29 mouse cellular contexts compared by ENCODE assay signal in genomic region chr9:111186861-111187260, GRCm38 (mm10).
DNase-seq lines count a peak whose midpoint lies in the region; ATAC-seq and TF ChIP-seq lines count a peak whose summit lies in the region.
"Had no signal": no experiment of that assay in that cellular context is flagged by ENCODE, and none has a peak within 500 bp of the region (broad histone marks: within the 10 kb centered on the region; RNA-seq: fewer than 3 reads in every experiment).

No protein-coding gene starts in this region.

- H3K27me3 ChIP-seq in liver, adult 2 months (ENCODE audit: control insufficient read depth, insufficient read depth, low read length), result no peaks in the 10 kb centered on the region
- H3K27me3 ChIP-seq in liver, embryonic 11.5 days (replicated peaks; ENCODE audit: control insufficient read depth, insufficient read depth, low read length), result no peaks in the 10 kb centered on the region
- H3K27me3 ChIP-seq: heart, embryonic 13.5 days; hindbrain, embryonic 15.5 days; kidney, embryonic 15.5 days; neural tube, embryonic 13.5 days; Patski had no signal

- H3K4me2 ChIP-seq in liver, embryonic 11.5 days, result no peak overlapping the region
- H3K4me2 ChIP-seq: heart, embryonic 13.5 days; hindbrain, embryonic 15.5 days; kidney, embryonic 15.5 days; neural tube, embryonic 13.5 days had no signal

- no peak overlapping the region for H3K9ac ChIP-seq in liver, adult 2 months (ENCODE audit: low read depth, low read length)
- H3K9ac ChIP-seq in liver, embryonic 11.5 days (ENCODE audit: low read depth, low read length), result no peak overlapping the region
- H3K9ac ChIP-seq: heart, embryonic 13.5 days; hindbrain, embryonic 15.5 days; kidney, embryonic 15.5 days; liver, embryonic 14.5 days; neural tube, embryonic 13.5 days had no signal

- no peak for TF ChIP-seq POLR2A in liver, adult 2 months (IDR thresholded peaks at IDR 0.05; ENCODE audit: extremely low read depth, insufficient read depth, low read length)

- H3K4me3 ChIP-seq in liver, adult 2 months (ENCODE audit: insufficient read depth, low read depth, low read length), result no peak overlapping the region
- H3K4me3 ChIP-seq in liver, embryonic 11.5 days (ENCODE audit: low read depth, low read length), result no peak overlapping the region
- H3K4me3 ChIP-seq: heart, embryonic 13.5 days; hindbrain, embryonic 15.5 days; kidney, embryonic 15.5 days; midbrain, embryonic 10.5 days; myocyte; neural tube, embryonic 13.5 days had no signal

- WGBS in liver, adult 2 months, result 24% methylated on average over 6 of the region's 6 CpGs
- WGBS in liver, embryonic 11.5 days, result 89% methylated on average over 6 of the region's 6 CpGs

- TF ChIP-seq CTCF in liver, adult 2 months (IDR thresholded peaks at IDR 0.05; ENCODE audit: low read depth, low read length), result no peak

- no peaks in the 10 kb centered on the region; the same call in 1 of the 2 replicates for H3K4me1 ChIP-seq in liver, adult 2 months (ENCODE audit: control insufficient read depth, insufficient read depth, low read length)
- no peaks in the 10 kb centered on the region for H3K4me1 ChIP-seq in liver, embryonic 11.5 days (replicated peaks; ENCODE audit: control insufficient read depth, insufficient read depth, low read length)
- H3K4me1 ChIP-seq: kidney, embryonic 15.5 days had no signal

- peaks cover 25% of the 10 kb centered on the region for H3K36me3 ChIP-seq in liver, adult 2 months (ENCODE audit: control insufficient read depth, insufficient read depth, low read length)
- peaks cover 7% of the 10 kb centered on the region for H3K36me3 ChIP-seq in liver, embryonic 11.5 days (ENCODE audit: control insufficient read depth, insufficient read depth, low read length)

- H3K79me2 ChIP-seq in liver, adult 2 months (ENCODE audit: control insufficient read depth, insufficient read depth, low read length), result no peaks in the 10 kb centered on the region

- no peak for ATAC-seq in liver, embryonic 11.5 days (replicated peaks; ENCODE audit: low FRiP score)
- ATAC-seq: Patski had no signal

- H3K27ac ChIP-seq in liver, adult 2 months (replicated peaks; ENCODE audit: insufficient read depth, low read depth, low read length), result no peak overlapping the region
- H3K27ac ChIP-seq in liver, embryonic 11.5 days (ENCODE audit: low read depth, low read length), result no peak overlapping the region
- H3K27ac ChIP-seq: heart, embryonic 13.5 days; hindbrain, embryonic 15.5 days; kidney, embryonic 15.5 days; liver, embryonic 14.5 days; midbrain, embryonic 10.5 days; neural tube, embryonic 13.5 days had no signal

- peak; percentile 22 for DNase-seq in adrenal gland, postnatal 14 days
- no peak for DNase-seq in adrenal gland, postnatal 25 days
- DNase-seq in gastrocnemius, adult 18-20 months (ENCODE audit: low spot score), result peak; percentile 17
- DNase-seq in gastrocnemius, postnatal 25 days, result no peak
- peak; percentile 72 for DNase-seq in liver, adult 2 months (ENCODE audit: extremely low read depth, low read depth, low spot score)
- no peak for DNase-seq in liver, embryonic 11.5 days (ENCODE audit: low spot score)
- peak; percentile 25 for DNase-seq in NIH3T3 (ENCODE audit: low read depth)
- DNase-seq in right cerebral cortex, adult 2 months (ENCODE audit: low spot score in 2 of 2), result no peak
- DNase-seq: cerebellum, adult 11 months; cerebellum, adult 9-10 months; cerebellum, postnatal 36 days; heart, postnatal 10 days; kidney, adult 18-20 months; kidney, postnatal 25 days; layer of hippocampus, postnatal 36 days; left cerebral cortex, postnatal 4 days; lung, adult 2 months; lung, postnatal 14 days; right cerebral cortex, postnatal 14 days; thymus, postnatal 36 days had no signal

- H3K9me3 ChIP-seq in liver, embryonic 11.5 days (ENCODE audit: control insufficient read depth, low read length), result no peaks in the 10 kb centered on the region
- H3K9me3 ChIP-seq: G1E; heart, embryonic 13.5 days; hindbrain, embryonic 15.5 days; kidney, embryonic 15.5 days; midbrain, embryonic 10.5 days; neural tube, embryonic 13.5 days had no signal

Comparison
In these comparisons a context has a peak if more than half of its experiments do, and no peak if none do; other contexts are left out.
1. DNase-seq: peak in adrenal gland, postnatal 14 days (single experiment), gastrocnemius, adult 18-20 months (single experiment), liver, adult 2 months (single experiment) and NIH3T3 (single experiment); none in adrenal gland, postnatal 25 days (single experiment), gastrocnemius, postnatal 25 days (single experiment), liver, embryonic 11.5 days (single experiment) and right cerebral cortex, adult 2 months (0 of 2).